Mouse (Mus musculus) frontal cortex, adult (tissue): ENCODE data around the gene Actrt3.
A peak's percentile ranks its signal among the peaks of the same experiment; 100 is the strongest.
"Not testable (repeated sequence)": the region's sequence is repeated elsewhere in the genome, so short reads cannot be mapped to it uniquely, and the experiment has no call there.

Experiments used
- ATAC-seq: cut with Nextera tagmentation; 2 replicates; pipeline ENCODE4 v1.9.2; 2017; ENCODE audit warnings: mild to moderate bottlenecking, moderate library complexity, mixed read lengths; ENCODE audit not compliant: low TSS enrichment

The Actrt3 gene

GRCm38 (mm10) chr3:30573549-30573948, 26.2 kb downstream of the Actrt3 start:
- no peak for ATAC-seq

GRCm38 (mm10) chr3:30566333-30566732, 33.4 kb downstream of the Actrt3 start:
- ATAC-seq = not testable (repeated sequence)

GRCm38 (mm10) chr3:30560677-30561314, 38.9 kb downstream of the Actrt3 start:
- no peak for ATAC-seq

- no peak for ATAC-seq
These were observed 46.0 kb downstream of the Actrt3 start for GRCm38 (mm10) chr3:30553741-30554140.

- no peak for ATAC-seq
These were observed 49.5 kb downstream of the Actrt3 start for GRCm38 (mm10) chr3:30550218-30550617.

GRCm38 (mm10) chr3:30548928-30549327, 50.8 kb downstream of the Actrt3 start:
- peak; percentile 73 for ATAC-seq

GRCm38 (mm10) chr3:30547908-30548307, 51.8 kb downstream of the Actrt3 start, which contains the start of gene Mecom:
Gene Mecom (minus strand): TSS chr3:30548008.
- ATAC-seq = no peak
